Mouse (Mus musculus) kidney, adult 2 months (tissue): ENCODE data around the gene Abca13. TPM values are rescaled to one million over a fixed set of nuclear protein-coding genes. Genes with fewer than 3 reads are reported as not detected.
"Not testable (repeated sequence)": the region's sequence is repeated elsewhere in the genome, so short reads cannot be mapped to it uniquely, and the experiment has no call there.

Experiments
- DNase-seq: peaks from one replicate; pipeline ENCODE4 v3.0.0; 2021
- H3K27ac ChIP-seq: fragments of 200-500 bp; 2 replicates; pipeline ENCODE4 v1.5.1; 2012; ENCODE audit warnings: low read depth, low read length, control low read depth, inconsistent platforms; ENCODE audit not compliant: insufficient read depth
- H3K27me3 ChIP-seq: fragments of 200-500 bp; replicated peaks from 2 replicates; pipeline ENCODE4 v1.6.1; 2012; ENCODE audit warnings: mild to moderate bottlenecking, moderate library complexity, low read length, inconsistent platforms; ENCODE audit not compliant: control insufficient read depth, insufficient read depth
- H3K36me3 ChIP-seq: fragments of 200-500 bp; 2 replicates; pipeline ENCODE4 v1.6.1; 2012; ENCODE audit warnings: mild to moderate bottlenecking, moderate library complexity, low read length, inconsistent platforms; ENCODE audit not compliant: control insufficient read depth, insufficient read depth
- H3K4me1 ChIP-seq: fragments of 200-500 bp; 2 replicates; pipeline ENCODE4 v1.6.1; 2011; ENCODE audit warnings: low read length; ENCODE audit not compliant: control insufficient read depth, insufficient read depth
- H3K4me3 ChIP-seq: fragments of 200-500 bp; 2 replicates; pipeline ENCODE4 v1.5.1; 2011; ENCODE audit warnings: mild to moderate bottlenecking, low read depth, low read length, control low read depth; ENCODE audit not compliant: insufficient read depth
- CTCF ChIP-seq: fragments of 200-500 bp; conservative IDR thresholded peaks from 2 replicates; pipeline ENCODE4 v1.5.1; 2011; ENCODE audit warnings: low read depth, mild to moderate bottlenecking, control low read depth, low read length, moderate library complexity, mixed read lengths; ENCODE audit not compliant: insufficient read depth, insufficient read length
- POLR2A ChIP-seq: fragments of 200-500 bp; IDR thresholded peaks from one replicate; pipeline ENCODE4 v1.6.1; 2011; ENCODE audit warnings: low read depth, low read length, control low read depth
- WGBS: fragments of 180-500 bp; shearing (Covaris S2); methylation state at CpG from one replicate; pipeline ENCODE4 v1.1.7; 2018; 5-methylcytosine and 5-hydroxymethylcytosine counted together
- polyA plus RNA-seq: library from polyadenylated mRNA; depleted of rRNA; stranded (reverse); fragments of >200 nt; gene quantifications from 2 replicates; pipeline ENCODE4 v1.2.3, GENCODE M21; 2012; rRNA removed

Abca13 gene
- 7.6 and 11.7 TPM in 2 replicates for polyA plus RNA-seq

GRCm38 (mm10) chr11:9191555-9192131 is at the start of gene Abca13:
Gene Abca13, plus strand, starts transcription at chr11:9191942.
- Histone ChIP-seq H3K4me3 (peak within 1 kb of the TSS; percentile 46), H3K27me3 (no peaks in the 10 kb centered on the region), H3K27ac (peak within 1 kb of the TSS; percentile 92), H3K4me1 (peaks cover 4% of the 10 kb centered on the region), H3K36me3 (no peaks in the 10 kb centered on the region)
- 45% methylated on average over 12 of the region's 12 CpGs for WGBS
- TF ChIP-seq POLR2A, result no peak
- no peak for TF ChIP-seq CTCF
- DNase-seq, result peak; percentile 43

GRCm38 (mm10) chr11:9145113-9145512 is 46.6 kb upstream of the Abca13 start:
- H3K4me1 ChIP-seq, result no peaks in the 10 kb centered on the region
- H3K4me3 ChIP-seq, result no peak overlapping the region
- no peak for TF ChIP-seq POLR2A
- no peak for TF ChIP-seq CTCF
- H3K27me3 ChIP-seq, result no peaks in the 10 kb centered on the region
- no peak overlapping the region for H3K27ac ChIP-seq
- no peak for DNase-seq
- no peaks in the 10 kb centered on the region for H3K36me3 ChIP-seq
- WGBS, result 90% methylated on average over 2 of the region's 2 CpGs

GRCm38 (mm10) chr11:9146115-9146514 is 45.6 kb upstream of the Abca13 start:
- H3K4me3 ChIP-seq, result no peak overlapping the region
- WGBS, result 98% methylated on average over 4 of the region's 4 CpGs
- no peak overlapping the region for H3K27ac ChIP-seq
- no peaks in the 10 kb centered on the region for H3K27me3 ChIP-seq
- H3K4me1 ChIP-seq, result no peaks in the 10 kb centered on the region
- DNase-seq, result no peak
- no peaks in the 10 kb centered on the region for H3K36me3 ChIP-seq
- TF ChIP-seq POLR2A, result no peak
- TF ChIP-seq CTCF, result no peak

- no peak for DNase-seq
- Histone ChIP-seq H3K4me3 (no peak overlapping the region), H3K36me3 (no peaks in the 10 kb centered on the region), H3K27ac (no peak overlapping the region), H3K27me3 (no peaks in the 10 kb centered on the region), H3K4me1 (no peaks in the 10 kb centered on the region)
- TF ChIP-seq CTCF, result no peak
- no peak for TF ChIP-seq POLR2A
- 75% methylated on average over 1 of the region's 1 CpGs for WGBS
Measured at GRCm38 (mm10) chr11:9146683-9147082, 45.1 kb upstream of the Abca13 start.

- WGBS, result 54% methylated on average over 2 of the region's 2 CpGs
- H3K4me1 ChIP-seq, result no peaks in the 10 kb centered on the region
- no peak overlapping the region for H3K4me3 ChIP-seq
- no peak overlapping the region for H3K27ac ChIP-seq
- no peaks in the 10 kb centered on the region for H3K27me3 ChIP-seq
- H3K36me3 ChIP-seq, result no peaks in the 10 kb centered on the region
- DNase-seq, result no peak
- no peak for TF ChIP-seq POLR2A
- no peak for TF ChIP-seq CTCF
Measured at GRCm38 (mm10) chr11:9148206-9148605, 43.5 kb upstream of the Abca13 start.

- not testable (repeated sequence) for H3K36me3 ChIP-seq, H3K27me3 ChIP-seq, DNase-seq, H3K27ac ChIP-seq, H3K4me1 ChIP-seq, H3K4me3 ChIP-seq
- WGBS, result 91% methylated on average over 25 of the region's 25 CpGs
Measured at GRCm38 (mm10) chr11:9150403-9150802, 41.3 kb upstream of the Abca13 start.

GRCm38 (mm10) chr11:9159953-9160352 is 31.8 kb upstream of the Abca13 start:
- H3K27me3 ChIP-seq, result no peaks in the 10 kb centered on the region
- 9% methylated on average over 3 of the region's 3 CpGs for WGBS
- H3K4me3 ChIP-seq, result no peak overlapping the region
- peak overlapping the region; percentile 45 for H3K27ac ChIP-seq
- no peaks in the 10 kb centered on the region for H3K36me3 ChIP-seq
- TF ChIP-seq POLR2A (no peak), CTCF (no peak)
- H3K4me1 ChIP-seq, result 0 out of 2 replicates have a peak, but pooled peaks cover 3% of the 10 kb centered on the region
- peak; percentile 91 for DNase-seq
